Mouse (Mus musculus) heart, adult 2 months (tissue): Measurements from ENCODE around the gene Cfap77.

Source experiments
- CTCF ChIP-seq: fragments of 200-600 bp; IDR thresholded peaks from 2 replicates; pipeline ENCODE4 v1.8.1; 2022; ENCODE audit warnings: antibody characterized with exemption, mild to moderate bottlenecking, moderate library complexity
- POLR2A ChIP-seq: fragments of 200-500 bp; IDR thresholded peaks from 2 replicates; pipeline ENCODE4 v1.6.1; 2011; ENCODE audit warnings: mild to moderate bottlenecking, low read depth, low read length, control low read depth; ENCODE audit not compliant: insufficient read depth

DNA sequence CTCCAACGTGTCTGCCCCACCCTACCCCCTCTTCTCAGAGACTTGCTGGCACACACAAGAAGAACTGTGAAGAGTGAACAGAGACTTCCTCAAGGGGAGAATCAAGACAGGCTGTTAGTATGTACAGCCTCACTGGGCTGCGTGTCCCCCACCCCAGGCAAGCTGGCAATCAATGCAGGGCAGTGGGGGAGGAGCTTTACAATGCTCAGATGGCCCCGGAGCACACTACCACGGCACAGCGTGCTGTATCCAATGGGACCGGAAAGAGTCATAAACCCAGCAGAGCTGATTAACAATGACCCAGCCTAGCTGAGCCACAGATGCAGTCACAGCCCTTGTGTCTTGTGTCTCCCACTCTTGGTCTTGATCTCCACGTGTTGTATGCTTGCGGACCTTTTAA lies 43.9 kb upstream of the Cfap77 start:
- TF ChIP-seq POLR2A (no peak), CTCF (no peak)
